Mouse (Mus musculus) stomach, embryonic 14.5 days (tissue): ENCODE data around the gene Hecw2. TPM values are rescaled to one million over a fixed set of nuclear protein-coding genes. Genes with fewer than 3 reads are reported as not detected.

Source experiments
- ATAC-seq: fragments of 200-750 bp; cut with Nextera tagmentation; 2 replicates; pipeline ENCODE4 v1.8.0; 2017; ENCODE audit warnings: low read depth, moderate TSS enrichment; ENCODE audit not compliant: insufficient number of reproducible peaks, insufficient read depth, low FRiP score
- H3K27ac ChIP-seq: fragments of 300-500 bp; sonication (generic); 2 replicates; pipeline ENCODE4 v1.5.1; 2014; ENCODE audit warnings: mild to moderate bottlenecking, low read length, moderate library complexity, mixed read lengths
- H3K27me3 ChIP-seq: fragments of 300-500 bp; sonication (generic); 2 replicates; pipeline ENCODE4 v1.6.1; 2014; ENCODE audit warnings: low read length, control low read depth, mixed read lengths; ENCODE audit not compliant: control insufficient read depth, insufficient read depth
- H3K36me3 ChIP-seq: fragments of 300-500 bp; sonication (generic); 2 replicates; pipeline ENCODE4 v1.6.1; 2014; ENCODE audit warnings: mild to moderate bottlenecking, control low read depth, low read length, moderate library complexity, mixed read lengths; ENCODE audit not compliant: control insufficient read depth, insufficient read depth
- H3K4me1 ChIP-seq: fragments of 300-500 bp; sonication (generic); 2 replicates; pipeline ENCODE4 v1.6.1; 2014; ENCODE audit warnings: low read length, control low read depth, mixed read lengths; ENCODE audit not compliant: control insufficient read depth, insufficient read depth
- H3K4me2 ChIP-seq: fragments of 300-500 bp; sonication (generic); replicated peaks from 2 replicates; pipeline ENCODE4 v1.6.1; 2014; ENCODE audit warnings: low read depth, low read length, control low read depth
- H3K4me3 ChIP-seq: fragments of 300-500 bp; sonication (generic); 2 replicates; pipeline ENCODE4 v1.5.1; 2014; ENCODE audit warnings: low read depth, low read length, control low read depth
- H3K9ac ChIP-seq: fragments of 300-500 bp; sonication (generic); replicated peaks from 2 replicates; pipeline ENCODE4 v1.6.1; 2014; ENCODE audit warnings: low read depth, mild to moderate bottlenecking, control low read depth, low read length, moderate library complexity, mixed read lengths
- H3K9me3 ChIP-seq: fragments of 300-500 bp; sonication (generic); 2 replicates; pipeline ENCODE4 v1.6.1; 2016; ENCODE audit warnings: low read depth, low read length, control low read depth; ENCODE audit not compliant: control insufficient read depth
- WGBS: fragments of 180-500 bp; shearing (Covaris S2); extraction: QIAGEN DNeasy Blood & Tissue Kit; methylation state at CpG from one replicate; pipeline ENCODE4 v1.1.7; 2014; 5-methylcytosine and 5-hydroxymethylcytosine counted together
- polyA plus RNA-seq: library from polyadenylated mRNA; unstranded; fragments of >200 nt; fragmentation: Nextera tagmentation; extraction: Ambion mirVana; gene quantifications from 2 replicates; pipeline ENCODE4 v1.2.1, GENCODE M21; 2014

Gene Hecw2
- polyA plus RNA-seq, 1 experiment from 2014 or later, result 2.9 TPM

GRCm38 (mm10) chr1:54179179-54179578 is 15.8 kb downstream of the Hecw2 start:
- whole genome bisulfite sequencing, result 91% methylated on average over 7 of the region's 7 CpGs
- H3K27ac ChIP-seq, result no peak overlapping the region
- H3K9me3 ChIP-seq, result no peaks in the 10 kb centered on the region
- no peaks in the 10 kb centered on the region for H3K36me3 ChIP-seq
- H3K4me2 ChIP-seq, result no peak overlapping the region
- no peaks in the 10 kb centered on the region for H3K4me1 ChIP-seq
- no peak for ATAC-seq
- no peaks in the 10 kb centered on the region for H3K27me3 ChIP-seq
- no peak overlapping the region for H3K9ac ChIP-seq
- no peak overlapping the region for H3K4me3 ChIP-seq

GRCm38 (mm10) chr1:54176592-54176991 is 18.4 kb downstream of the Hecw2 start:
- Histone ChIP-seq H3K4me3 (no peak overlapping the region), H3K27me3 (no peaks in the 10 kb centered on the region), H3K9ac (no peak overlapping the region), H3K36me3 (no peaks in the 10 kb centered on the region), H3K9me3 (no peaks in the 10 kb centered on the region), H3K4me2 (no peak overlapping the region), H3K27ac (no peak overlapping the region), H3K4me1 (no peaks in the 10 kb centered on the region)
- WGBS, result 87% methylated on average over 2 of the region's 2 CpGs
- ATAC-seq, result no peak

- no peak overlapping the region for H3K4me3 ChIP-seq
- H3K27me3 ChIP-seq, result no peaks in the 10 kb centered on the region
- no peak overlapping the region for H3K4me2 ChIP-seq
- no peak overlapping the region for H3K27ac ChIP-seq
- H3K9me3 ChIP-seq, result no peaks in the 10 kb centered on the region
- no peak overlapping the region for H3K9ac ChIP-seq
- H3K36me3 ChIP-seq, result no peaks in the 10 kb centered on the region
- no peak for ATAC-seq
- no peaks in the 10 kb centered on the region for H3K4me1 ChIP-seq
- WGBS, result 84% methylated on average over 3 of the region's 3 CpGs
Observed at GRCm38 (mm10) chr1:54168014-54168413, 27.0 kb downstream of the Hecw2 start.

GRCm38 (mm10) chr1:54159531-54159930 is 35.4 kb downstream of the Hecw2 start:
- Histone ChIP-seq H3K9ac (no peak overlapping the region), H3K4me2 (no peak overlapping the region), H3K27me3 (no peaks in the 10 kb centered on the region), H3K4me1 (no peaks in the 10 kb centered on the region), H3K36me3 (no peaks in the 10 kb centered on the region), H3K9me3 (no peaks in the 10 kb centered on the region), H3K4me3 (no peak overlapping the region), H3K27ac (no peak overlapping the region)
- ATAC-seq, result no peak
- 45% methylated on average over 1 of the region's 1 CpGs for WGBS

DNA sequence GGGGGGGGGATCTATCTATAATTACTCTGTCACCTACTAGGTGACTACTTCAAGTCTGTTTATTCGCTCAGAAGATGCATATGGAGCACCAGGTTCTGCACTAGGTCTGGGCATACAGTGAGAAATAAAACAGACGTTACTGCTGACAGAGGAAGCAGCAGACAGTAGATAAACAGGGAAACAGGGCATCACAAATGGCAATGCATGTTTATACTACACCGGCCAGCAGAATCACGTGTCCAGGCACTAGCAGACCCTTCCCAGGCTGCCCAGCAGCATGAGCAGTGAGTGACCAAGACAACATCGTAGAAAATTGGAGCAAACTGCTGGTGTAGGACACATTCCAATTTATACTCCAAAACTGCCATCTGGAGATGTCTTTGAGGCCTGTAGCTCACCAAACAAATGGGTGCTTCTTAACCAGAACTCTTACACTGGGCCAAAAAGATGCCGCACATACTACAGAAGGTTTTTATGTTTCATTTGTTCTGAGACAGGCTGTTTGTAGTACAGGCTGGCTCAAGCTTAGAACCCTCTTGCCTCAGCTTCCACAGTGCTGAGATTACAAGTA is 41.7 kb downstream of the Hecw2 start:
- H3K9me3 ChIP-seq, result no peaks in the 10 kb centered on the region
- no peak for ATAC-seq
- no peak overlapping the region for H3K4me2 ChIP-seq
- no peaks in the 10 kb centered on the region for H3K27me3 ChIP-seq
- no peak overlapping the region for H3K4me3 ChIP-seq
- H3K27ac ChIP-seq, result no peak overlapping the region
- no peaks in the 10 kb centered on the region for H3K36me3 ChIP-seq
- WGBS, result 60% methylated on average over 6 of the region's 6 CpGs
- H3K9ac ChIP-seq, result no peak overlapping the region
- H3K4me1 ChIP-seq, result no peaks in the 10 kb centered on the region

- Histone ChIP-seq H3K4me2 (no peak overlapping the region), H3K4me3 (no peak overlapping the region), H3K27ac (no peak overlapping the region), H3K9ac (no peak overlapping the region), H3K36me3 (no peaks in the 10 kb centered on the region), H3K4me1 (no peaks in the 10 kb centered on the region), H3K27me3 (no peaks in the 10 kb centered on the region), H3K9me3 (no peaks in the 10 kb centered on the region)
- no peak for ATAC-seq
- 89% methylated on average over 5 of the region's 5 CpGs for WGBS
Observed at GRCm38 (mm10) chr1:54145106-54145505, 49.9 kb downstream of the Hecw2 start.

- H3K9ac ChIP-seq, result no peak overlapping the region
- H3K9me3 ChIP-seq, result no peaks in the 10 kb centered on the region
- 0 out of 2 replicates have a peak, but pooled peaks cover 3% of the 10 kb centered on the region for H3K4me1 ChIP-seq
- no peak overlapping the region for H3K4me2 ChIP-seq
- no peaks in the 10 kb centered on the region for H3K27me3 ChIP-seq
- no peak for ATAC-seq
- no peak overlapping the region for H3K4me3 ChIP-seq
- no peaks in the 10 kb centered on the region for H3K36me3 ChIP-seq
- no peak overlapping the region for H3K27ac ChIP-seq
- 57% methylated on average over 4 of the region's 4 CpGs for WGBS
Observed at GRCm38 (mm10) chr1:54133802-54134436, 61.0 kb downstream of the Hecw2 start.

DNA sequence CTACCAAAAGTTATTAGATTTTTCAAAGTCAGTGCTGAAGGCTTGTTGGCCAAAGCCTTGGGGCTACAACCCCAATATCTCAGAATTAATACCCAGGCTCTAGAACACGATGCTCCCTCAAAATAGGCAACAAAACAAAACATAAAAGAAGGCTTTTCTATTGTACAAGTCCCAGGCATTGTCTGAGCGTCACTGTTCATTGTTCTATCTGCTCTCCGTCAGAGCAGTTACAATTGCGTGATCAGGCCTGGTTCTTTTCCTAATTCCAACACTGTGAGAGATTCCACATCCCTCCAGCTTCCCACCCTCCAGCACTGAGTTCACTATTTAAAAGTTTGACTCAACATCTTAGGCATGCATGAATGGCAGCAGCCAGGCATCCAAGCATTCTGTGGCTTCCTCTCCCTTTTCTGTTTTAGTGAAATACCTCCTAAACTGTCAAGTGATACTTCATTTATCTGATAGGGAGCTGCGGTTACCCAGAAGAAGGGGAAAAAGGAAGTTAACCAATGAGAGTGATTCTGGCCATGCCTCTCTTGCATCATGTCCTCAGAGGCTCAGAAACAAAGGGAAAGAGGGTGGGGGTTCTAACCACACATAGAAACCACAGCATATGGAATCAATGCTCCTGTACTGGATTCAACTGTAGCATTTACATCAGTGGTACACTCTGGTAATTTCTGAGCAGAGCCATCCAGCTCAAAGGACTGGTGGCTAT is 66.1 kb downstream of the Hecw2 start:
- Histone ChIP-seq H3K36me3 (no peaks in the 10 kb centered on the region), H3K9ac (no peak overlapping the region), H3K27me3 (no peaks in the 10 kb centered on the region), H3K9me3 (no peaks in the 10 kb centered on the region), H3K4me3 (no peak overlapping the region), H3K4me2 (no peak overlapping the region), H3K4me1 (0 out of 2 replicates have a peak, but pooled peaks cover under 1% of the 10 kb centered on the region), H3K27ac (no peak overlapping the region)
- WGBS, result 76% methylated on average over 5 of the region's 5 CpGs
- no peak for ATAC-seq
